Mouse (Mus musculus) heart, embryonic 14.5 days (tissue): ENCODE results near the gene Zfp296. TPM values are rescaled to one million over a fixed set of nuclear protein-coding genes. Genes with fewer than 3 reads are reported as not detected.
A peak's percentile ranks its signal among the peaks of the same experiment; 100 is the strongest.

Experiments
- ATAC-seq: fragments of 200-750 bp; cut with Nextera tagmentation; 2 replicates; pipeline ENCODE4 v1.8.0; 2017; ENCODE audit warnings: low read depth, moderate TSS enrichment; ENCODE audit not compliant: insufficient number of reproducible peaks, insufficient read depth, low FRiP score
- H3K27ac ChIP-seq, 2 experiments: fragments of 200-500 bp in 1 of 2; fragments of 300-500 bp in 1 of 2; sonication (generic) in 1 of 2; replicated peaks in 1 of 2; 2 replicates each; pipeline ENCODE4 v1.5.1; 2012 to 2014; ENCODE audit warnings: low read depth in 2 of 2, low read length in 2 of 2, control low read depth in 1 of 2, mild to moderate bottlenecking in 1 of 2, mixed read lengths in 1 of 2; ENCODE audit not compliant: control insufficient read depth in 1 of 2, insufficient read depth in 1 of 2
- H3K27me3 ChIP-seq: fragments of 300-500 bp; sonication (generic); 2 replicates; pipeline ENCODE4 v1.6.1; 2014; ENCODE audit warnings: mild to moderate bottlenecking, low read length, control low read depth; ENCODE audit not compliant: control insufficient read depth, insufficient read depth
- H3K36me3 ChIP-seq: fragments of 300-500 bp; sonication (generic); 2 replicates; pipeline ENCODE4 v1.6.1; 2014; ENCODE audit warnings: mild to moderate bottlenecking, control low read depth, low read length, mixed read lengths; ENCODE audit not compliant: control insufficient read depth, insufficient read depth
- H3K4me1 ChIP-seq, 2 experiments: fragments of 200-500 bp in 1 of 2; fragments of 300-500 bp in 1 of 2; sonication (generic) in 1 of 2; 2 replicates each; pipeline ENCODE4 v1.6.1; 2012 to 2014; ENCODE audit warnings: low read length in 2 of 2, control low read depth in 1 of 2, mixed read lengths in 1 of 2; ENCODE audit not compliant: control insufficient read depth in 2 of 2, insufficient read depth in 2 of 2
- H3K4me2 ChIP-seq: fragments of 300-500 bp; sonication (generic); 2 replicates; pipeline ENCODE4 v1.6.1; 2014; ENCODE audit warnings: mild to moderate bottlenecking, low read length
- H3K4me3 ChIP-seq, 2 experiments: fragments of 200-500 bp in 1 of 2; fragments of 300-500 bp in 1 of 2; sonication (generic) in 1 of 2; 2 replicates each; pipeline ENCODE4 v1.5.1; 2012 to 2014; ENCODE audit warnings: low read length in 2 of 2, mild to moderate bottlenecking in 2 of 2, control low read depth in 1 of 2, low read depth in 1 of 2, moderate library complexity in 1 of 2; ENCODE audit not compliant: control insufficient read depth in 1 of 2, insufficient read depth in 1 of 2
- H3K9ac ChIP-seq: fragments of 300-500 bp; sonication (generic); 2 replicates; pipeline ENCODE4 v1.6.1; 2014; ENCODE audit warnings: mild to moderate bottlenecking, low read length
- H3K9me3 ChIP-seq: fragments of 300-500 bp; sonication (generic); 2 replicates; pipeline ENCODE4 v1.6.1; 2016; ENCODE audit warnings: low read length, control low read depth; ENCODE audit not compliant: control insufficient read depth
- WGBS: fragments of 180-500 bp; shearing (Covaris S2); extraction: QIAGEN DNeasy Blood & Tissue Kit; methylation state at CpG from one replicate; pipeline ENCODE4 v1.1.7; 2014; 5-methylcytosine and 5-hydroxymethylcytosine counted together
- polyA plus RNA-seq: library from polyadenylated mRNA; unstranded; fragments of >200 nt; fragmentation: Nextera tagmentation; extraction: Ambion mirVana; gene quantifications from 2 replicates; pipeline ENCODE4 v1.2.1, GENCODE M21; 2014

Zfp296 gene
- polyA plus RNA-seq, 1 experiment from 2014 or later, result 0.38 TPM

DNA sequence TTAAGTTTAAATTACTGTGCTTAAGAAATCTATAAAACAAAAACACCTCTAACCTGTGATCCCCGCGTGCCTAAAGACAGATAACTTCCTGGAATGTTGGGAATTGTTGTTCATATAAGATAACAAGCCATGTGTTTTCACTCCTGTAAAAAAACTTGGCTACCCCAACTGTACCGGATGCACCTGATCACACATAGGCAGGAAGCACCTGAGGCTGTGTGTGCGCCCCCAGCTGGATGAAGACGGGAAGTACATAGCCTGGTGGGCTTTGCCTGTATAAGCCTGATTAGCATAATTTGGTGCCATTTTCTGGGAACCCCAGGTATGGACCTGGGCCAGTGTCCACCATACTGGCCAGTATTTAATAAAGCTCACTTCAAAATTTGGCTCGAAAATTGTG lies 33.5 kb upstream of the Zfp296 start:
- H3K4me1 ChIP-seq, result peaks cover 12 to 44% of the 10 kb centered on the region in 2 experiments
- WGBS, result 38% methylated on average over 6 of the region's 6 CpGs
- no peaks in the 10 kb centered on the region for H3K27me3 ChIP-seq
- no peak overlapping the region for H3K9ac ChIP-seq
- no peak overlapping the region for H3K27ac ChIP-seq
- H3K4me3 ChIP-seq, result no peak overlapping the region
- no peaks in the 10 kb centered on the region for H3K36me3 ChIP-seq
- H3K9me3 ChIP-seq, result no peaks in the 10 kb centered on the region
- no peak for ATAC-seq
- H3K4me2 ChIP-seq, result no peak overlapping the region

DNA sequence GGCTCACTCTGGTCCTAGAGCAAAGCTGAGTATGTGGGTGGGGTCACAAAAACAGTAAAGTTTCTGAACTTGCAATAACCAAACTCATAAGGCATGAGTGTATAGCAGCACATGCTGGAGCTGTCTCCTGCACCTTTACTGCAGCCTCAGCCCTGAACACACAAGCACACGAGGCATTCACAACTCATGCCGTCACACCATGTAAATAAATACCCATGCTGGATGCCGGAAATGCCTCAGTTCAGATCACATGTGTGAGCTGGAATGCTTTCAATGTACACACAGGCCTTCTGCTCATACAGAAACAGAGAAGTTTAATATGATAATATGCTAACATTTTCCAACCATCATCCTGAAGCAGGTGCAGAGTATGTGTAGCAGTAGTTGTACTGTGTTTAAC lies 31.1 kb upstream of the Zfp296 start:
- Histone ChIP-seq H3K4me2 (no peak overlapping the region), H3K4me3 (no peak overlapping the region), H3K27me3 (no peaks in the 10 kb centered on the region), H3K9ac (no peak overlapping the region), H3K36me3 (no peaks in the 10 kb centered on the region), H3K4me1 (peaks cover 12 to 44% of the 10 kb centered on the region in 2 experiments), H3K9me3 (no peaks in the 10 kb centered on the region), H3K27ac (no peak overlapping the region)
- WGBS, result 31% methylated on average over 3 of the region's 3 CpGs
- ATAC-seq, result no peak

DNA sequence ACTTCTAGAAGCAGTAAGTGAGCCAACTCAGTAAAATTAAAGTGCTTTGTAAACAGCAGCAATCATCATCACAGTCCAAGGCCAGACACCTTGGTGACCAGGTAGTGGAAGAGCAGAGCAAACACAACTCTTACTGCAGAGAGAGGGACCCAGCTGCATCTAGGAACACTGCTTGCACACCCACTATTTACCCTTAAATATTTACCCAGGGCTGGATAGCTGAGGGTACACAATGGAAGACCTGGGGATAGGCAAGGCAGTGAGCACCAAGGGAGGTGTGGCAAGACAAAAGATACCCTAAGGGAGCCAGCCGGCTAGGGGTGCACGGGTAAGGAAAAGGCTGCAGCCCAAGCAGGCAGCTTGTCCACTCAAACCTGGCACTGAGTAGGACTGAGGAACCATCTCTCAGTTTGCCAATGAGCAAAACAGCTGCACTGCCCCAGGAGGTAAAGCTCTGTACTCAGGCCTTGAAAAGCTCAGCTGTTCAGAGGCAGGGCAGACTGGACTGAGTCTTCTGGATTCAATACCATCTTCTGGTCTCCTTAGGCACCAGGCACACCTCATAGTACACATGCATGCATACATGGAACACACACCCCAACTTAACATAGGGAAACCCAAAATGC lies 29.6 kb upstream of the Zfp296 start:
- Histone ChIP-seq H3K9ac (no peak overlapping the region), H3K27me3 (no peaks in the 10 kb centered on the region), H3K36me3 (0 out of 2 replicates have a peak, but pooled peaks cover 4% of the 10 kb centered on the region), H3K4me2 (no peak overlapping the region), H3K4me1 (peaks cover 4 to 33% of the 10 kb centered on the region in 2 experiments), H3K27ac (no peak overlapping the region), H3K9me3 (no peaks in the 10 kb centered on the region), H3K4me3 (no peak overlapping the region)
- WGBS, result 83% methylated on average over 2 of the region's 2 CpGs
- ATAC-seq, result no peak

DNA sequence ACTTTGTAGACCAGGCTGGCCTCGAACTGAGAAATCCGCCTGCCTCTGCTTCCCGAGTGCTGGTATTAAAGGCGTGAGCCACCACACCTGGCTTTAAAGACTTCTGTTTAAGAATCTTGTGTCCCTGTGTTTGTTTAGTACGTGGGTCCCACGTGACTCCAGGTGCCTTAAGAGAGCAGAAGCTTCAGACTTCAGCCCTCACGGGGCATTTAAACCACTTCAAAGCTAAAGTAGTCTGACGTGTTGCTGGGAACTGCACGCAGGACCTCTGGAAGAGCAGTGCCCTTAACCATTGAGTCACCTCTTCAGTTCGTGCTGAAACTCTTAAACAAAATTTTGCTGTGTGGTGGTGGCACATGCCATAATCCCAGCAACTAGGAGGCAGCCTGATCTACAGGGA lies 27.7 kb upstream of the Zfp296 start:
- Histone ChIP-seq H3K36me3 (peaks cover 21% of the 10 kb centered on the region), H3K27ac (no peak overlapping the region), H3K4me1 (peaks cover 2 to 27% of the 10 kb centered on the region in 2 experiments; a peak in 3 of 4 replicates), H3K27me3 (no peaks in the 10 kb centered on the region), H3K9ac (no peak overlapping the region), H3K9me3 (no peaks in the 10 kb centered on the region), H3K4me3 (no peak overlapping the region), H3K4me2 (no peak overlapping the region)
- no peak for ATAC-seq
- 77% methylated on average over 10 of the region's 10 CpGs for WGBS

DNA sequence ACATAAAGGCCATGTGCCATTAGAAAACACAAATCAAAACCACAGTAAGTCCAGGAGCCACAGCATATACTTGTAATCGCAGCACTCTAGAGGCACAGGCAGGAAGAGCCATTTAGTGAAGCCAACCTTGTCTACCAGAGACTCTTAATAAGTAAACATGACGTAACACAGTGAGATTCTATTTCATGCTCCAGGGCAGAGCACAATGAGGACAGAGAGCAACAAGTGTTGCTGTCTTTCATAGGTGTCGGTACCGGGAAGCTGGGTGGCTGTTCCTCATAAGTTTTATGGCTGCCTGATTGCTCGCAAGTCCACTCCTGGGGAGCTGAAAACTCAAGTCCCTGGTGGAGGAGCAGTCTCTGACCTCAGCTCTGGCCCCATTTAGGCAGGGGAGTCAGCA lies 25.5 kb upstream of the Zfp296 start:
- ATAC-seq, result no peak
- 85% methylated on average over 5 of the region's 5 CpGs for WGBS
- Histone ChIP-seq H3K9me3 (no peaks in the 10 kb centered on the region), H3K4me2 (no peak overlapping the region), H3K4me1 (peaks cover 2 to 23% of the 10 kb centered on the region in 2 experiments; a peak in 3 of 4 replicates), H3K9ac (no peak overlapping the region), H3K36me3 (peaks cover 32% of the 10 kb centered on the region), H3K27ac (no peak overlapping the region), H3K27me3 (no peaks in the 10 kb centered on the region), H3K4me3 (no peak overlapping the region)

DNA sequence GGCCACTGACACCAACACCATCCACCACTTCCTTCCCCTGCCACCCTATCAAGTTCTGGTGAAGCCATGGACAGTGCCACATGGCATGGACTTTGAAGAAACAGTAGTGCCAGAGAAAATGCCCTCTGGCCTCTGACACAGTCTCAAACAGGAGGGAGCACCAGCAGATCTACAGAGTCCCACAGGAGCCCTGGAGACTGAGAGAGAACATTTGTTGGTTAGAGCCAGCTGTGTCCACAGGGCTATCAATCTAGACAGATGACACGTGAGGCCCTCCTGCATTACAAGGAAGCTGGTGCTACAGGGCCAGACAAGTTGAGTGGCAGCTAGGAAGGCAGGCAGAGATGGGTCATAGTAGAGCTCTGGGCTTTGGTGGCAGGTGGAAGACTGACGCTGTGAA lies 24.6 kb upstream of the Zfp296 start:
- no peak for ATAC-seq

DNA sequence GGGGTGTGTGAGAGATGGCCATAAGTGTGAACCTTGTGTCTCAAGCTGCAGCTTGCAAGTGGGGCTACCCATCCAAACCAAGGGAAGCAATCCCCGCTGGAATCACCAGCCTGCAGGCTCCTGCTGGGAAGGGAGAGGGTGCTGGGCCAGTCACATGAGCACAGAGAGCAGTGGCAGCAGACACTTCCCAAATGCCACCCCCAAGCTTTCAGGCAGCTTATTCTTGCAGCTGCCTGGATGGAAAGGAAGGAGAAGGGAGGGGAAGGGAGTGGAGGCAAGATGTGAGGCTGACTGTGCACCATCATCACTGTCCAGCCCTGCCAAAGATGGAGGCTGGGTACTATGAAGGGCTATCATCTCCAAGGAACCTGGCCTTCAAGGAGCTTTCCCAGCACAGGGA lies 22.9 kb upstream of the Zfp296 start:
- Histone ChIP-seq H3K9ac (no peak overlapping the region), H3K4me3 (no peak overlapping the region), H3K27me3 (no peaks in the 10 kb centered on the region), H3K4me2 (no peak overlapping the region), H3K4me1 (peaks cover 10 to 43% of the 10 kb centered on the region in 2 experiments), H3K9me3 (no peaks in the 10 kb centered on the region), H3K27ac (no peak overlapping the region), H3K36me3 (peaks cover 39% of the 10 kb centered on the region)
- WGBS, result 71% methylated on average over 1 of the region's 1 CpGs
- no peak for ATAC-seq

More for the DNA sequence above, 24.6 kb upstream of the Zfp296 start:
- Histone ChIP-seq H3K9me3 (no peaks in the 10 kb centered on the region), H3K9ac (0 out of 2 replicates have a peak overlapping the region, but pooled peaks have one; percentile 14), H3K4me2 (no peak overlapping the region), H3K27ac (no peak overlapping the region), H3K27me3 (no peaks in the 10 kb centered on the region), H3K36me3 (peaks cover 32% of the 10 kb centered on the region), H3K4me3 (no peak overlapping the region), H3K4me1 (peaks cover 9 to 26% of the 10 kb centered on the region in 2 experiments; a peak in 3 of 4 replicates)
- WGBS, result 33% methylated on average over 2 of the region's 2 CpGs

DNA sequence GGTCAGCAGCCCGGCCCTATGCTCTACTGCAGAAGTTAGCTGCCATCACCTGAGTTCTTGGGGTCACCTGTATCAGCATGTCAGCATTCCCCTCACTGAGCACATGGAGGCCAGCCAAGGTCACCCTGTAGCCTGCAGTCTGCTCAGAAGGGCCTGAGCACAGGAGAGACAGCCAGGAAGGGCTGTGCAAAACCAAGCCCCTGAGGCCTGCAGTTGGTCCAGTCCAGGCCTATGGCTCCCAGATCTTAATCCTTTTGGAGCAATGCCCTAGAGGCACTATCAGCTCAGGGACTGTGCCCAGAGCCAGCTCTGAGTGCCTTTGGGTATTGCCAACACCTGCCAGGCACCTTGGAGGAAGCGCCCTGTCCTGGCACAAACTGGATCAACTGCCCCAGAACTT lies 20.0 kb upstream of the Zfp296 start:
- H3K9me3 ChIP-seq, result no peaks in the 10 kb centered on the region
- peak overlapping the region; percentile 33 to 35; a peak in 3 of 4 replicates for H3K27ac ChIP-seq
- H3K36me3 ChIP-seq, result peaks cover 37% of the 10 kb centered on the region
- no peak for ATAC-seq
- no peak overlapping the region for H3K4me2 ChIP-seq
- 88% methylated on average over 2 of the region's 2 CpGs for WGBS
- H3K9ac ChIP-seq, result peak overlapping the region; percentile 44
- H3K27me3 ChIP-seq, result no peaks in the 10 kb centered on the region
- peaks cover 21 to 60% of the 10 kb centered on the region in 2 experiments for H3K4me1 ChIP-seq
- H3K4me3 ChIP-seq, result no peak overlapping the region
